Mouse (Mus musculus): Measurements from ENCODE around the gene Bace1. TPM values are rescaled to one million over a fixed set of nuclear protein-coding genes. Genes with fewer than 3 reads are reported as not detected.
A peak's percentile ranks its signal among the peaks of the same experiment; 100 is the strongest.
"Not testable (repeated sequence)": the region's sequence is repeated elsewhere in the genome, so short reads cannot be mapped to it uniquely, and the experiment has no call there.

Bace1 gene
- polyA plus RNA-seq, 1 experiment from 2014 or later: 20.0 TPM

DNA sequence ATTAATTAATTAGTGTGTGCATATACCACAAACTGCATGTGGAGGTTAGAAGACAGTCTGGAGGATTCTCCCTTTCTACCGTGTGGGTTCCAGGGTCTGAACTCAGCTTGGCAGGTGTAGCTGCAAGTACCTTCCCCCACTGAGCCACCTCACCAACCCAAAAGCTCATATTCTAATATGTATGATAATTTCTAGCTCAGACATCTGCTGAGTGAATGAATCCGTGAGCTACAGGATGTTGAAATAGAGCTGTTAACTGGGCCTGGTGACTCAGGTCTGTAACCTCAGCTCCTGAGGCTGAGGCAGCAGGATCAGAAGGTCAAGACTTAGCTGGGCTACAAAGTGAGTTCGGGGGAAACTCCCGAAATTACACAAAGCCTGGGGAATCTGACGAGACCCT, 4.6 kb downstream of the Bace1 start:
- no peak for ATAC-seq (replicated peaks; ENCODE audit: extremely low read depth, insufficient read depth, low FRiP score)
- peaks cover 24% of the 10 kb centered on the region for H3K4me1 ChIP-seq (ENCODE audit: control insufficient read depth, insufficient read depth, low read length)
- H3K27me3 ChIP-seq (ENCODE audit: control insufficient read depth, insufficient read depth, low read length): no peaks in the 10 kb centered on the region
- H3K9ac ChIP-seq (ENCODE audit: low read length): no peak overlapping the region
- no peaks in the 10 kb centered on the region for H3K36me3 ChIP-seq (ENCODE audit: control insufficient read depth, insufficient read depth)
- WGBS: 85% methylated on average over 5 of the region's 5 CpGs
- H3K4me2 ChIP-seq (ENCODE audit: low read depth, low read length): no peak overlapping the region
- H3K27ac ChIP-seq (ENCODE audit: low read length): no peak overlapping the region
- H3K9me3 ChIP-seq (replicated peaks; ENCODE audit: control insufficient read depth, low read length): no peaks in the 10 kb centered on the region
- no peak overlapping the region for H3K4me3 ChIP-seq (ENCODE audit: low read length)

DNA sequence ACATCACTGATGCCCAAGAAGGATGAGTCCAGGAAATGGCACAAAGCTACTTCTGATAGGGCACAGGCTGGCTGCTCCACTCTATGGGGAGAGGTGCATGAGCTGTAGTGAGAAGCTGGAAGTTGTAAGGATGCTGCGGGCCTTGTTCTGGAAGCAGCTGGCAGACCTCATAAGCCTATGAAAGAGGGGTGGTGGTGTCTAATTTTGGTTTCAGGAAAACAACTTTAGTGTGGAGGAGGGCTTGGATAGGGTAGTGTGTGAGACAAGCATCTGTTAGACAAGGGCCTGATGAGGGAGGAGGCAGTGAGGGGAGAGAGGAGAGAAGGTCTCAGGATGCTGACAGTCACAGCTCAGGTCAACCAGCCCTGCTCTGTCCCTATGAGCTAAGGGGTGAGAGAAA, 5.4 kb downstream of the Bace1 start:
- peaks cover 29% of the 10 kb centered on the region for H3K4me1 ChIP-seq (ENCODE audit: control insufficient read depth, insufficient read depth, low read length)
- no peaks in the 10 kb centered on the region for H3K9me3 ChIP-seq (replicated peaks; ENCODE audit: control insufficient read depth, low read length)
- H3K9ac ChIP-seq (ENCODE audit: low read length): no peak overlapping the region
- no peak for ATAC-seq (replicated peaks; ENCODE audit: extremely low read depth, insufficient read depth, low FRiP score)
- H3K4me2 ChIP-seq (ENCODE audit: low read depth, low read length): no peak overlapping the region
- 97% methylated on average over 1 of the region's 1 CpGs for WGBS
- no peak overlapping the region for H3K27ac ChIP-seq (ENCODE audit: low read length)
- no peak overlapping the region for H3K4me3 ChIP-seq (ENCODE audit: low read length)
- H3K36me3 ChIP-seq (ENCODE audit: control insufficient read depth, insufficient read depth): no peaks in the 10 kb centered on the region
- no peaks in the 10 kb centered on the region for H3K27me3 ChIP-seq (ENCODE audit: control insufficient read depth, insufficient read depth, low read length)

DNA sequence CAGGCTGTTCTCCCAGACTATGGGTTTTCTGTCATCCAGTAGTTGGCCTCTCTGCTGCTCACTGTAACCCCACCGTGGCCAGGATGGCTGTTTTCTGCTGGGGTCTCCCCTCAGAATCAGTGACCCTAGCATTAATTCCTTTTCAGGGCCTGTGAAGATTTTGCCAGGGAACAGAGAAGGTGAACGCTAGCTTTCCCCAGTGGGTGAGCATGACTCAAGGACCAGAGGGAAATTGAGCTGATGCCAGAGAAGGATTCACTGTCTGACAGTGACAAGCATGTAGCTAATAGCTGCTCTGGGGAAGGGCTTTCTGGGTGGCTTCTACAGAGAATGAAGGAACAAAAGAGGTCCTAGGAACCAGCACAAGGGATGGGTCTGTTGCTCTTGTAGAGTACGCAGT, 7.2 kb downstream of the Bace1 start:
- no peak overlapping the region for H3K4me3 ChIP-seq (ENCODE audit: low read length)
- H3K27me3 ChIP-seq (ENCODE audit: control insufficient read depth, insufficient read depth, low read length): no peaks in the 10 kb centered on the region
- H3K4me2 ChIP-seq (ENCODE audit: low read depth, low read length): no peak overlapping the region
- peaks cover 33% of the 10 kb centered on the region for H3K4me1 ChIP-seq (ENCODE audit: control insufficient read depth, insufficient read depth, low read length)
- H3K9me3 ChIP-seq (replicated peaks; ENCODE audit: control insufficient read depth, low read length): no peaks in the 10 kb centered on the region
- H3K27ac ChIP-seq (ENCODE audit: low read length): no peak overlapping the region
- ATAC-seq (replicated peaks; ENCODE audit: extremely low read depth, insufficient read depth, low FRiP score): no peak
- H3K9ac ChIP-seq (ENCODE audit: low read length): no peak overlapping the region
- WGBS: 93% methylated on average over 3 of the region's 3 CpGs
- H3K36me3 ChIP-seq (ENCODE audit: control insufficient read depth, insufficient read depth): no peaks in the 10 kb centered on the region

DNA sequence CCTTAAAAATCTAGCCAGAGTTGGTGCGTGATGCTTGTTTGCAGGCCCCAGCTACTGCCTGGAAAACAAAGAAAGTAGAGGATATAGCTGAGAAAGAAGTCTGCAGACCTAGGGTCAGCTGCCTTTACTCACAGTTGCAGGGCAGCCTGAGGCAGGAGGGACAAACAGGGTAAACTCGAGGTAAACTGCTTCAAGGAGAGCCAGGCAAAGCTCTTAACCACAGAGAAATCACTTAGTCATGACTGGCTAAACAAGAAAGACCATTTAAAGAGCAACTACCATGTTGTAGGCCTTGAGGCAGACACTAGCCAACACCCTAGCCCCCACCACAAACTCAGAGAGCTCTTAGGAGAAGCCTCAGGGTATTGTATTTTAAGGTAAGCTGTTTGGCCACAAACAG, 7.8 kb downstream of the Bace1 start:
- H3K4me3 ChIP-seq (ENCODE audit: low read length); H3K27ac ChIP-seq (ENCODE audit: low read length); H3K36me3 ChIP-seq (ENCODE audit: control insufficient read depth, insufficient read depth); H3K27me3 ChIP-seq (ENCODE audit: control insufficient read depth, insufficient read depth, low read length); ATAC-seq (replicated peaks; ENCODE audit: extremely low read depth, insufficient read depth, low FRiP score); H3K9ac ChIP-seq (ENCODE audit: low read length); H3K4me2 ChIP-seq (ENCODE audit: low read depth, low read length); H3K9me3 ChIP-seq (replicated peaks; ENCODE audit: control insufficient read depth, low read length): not testable (repeated sequence)
- peaks cover 33% of the 10 kb centered on the region for H3K4me1 ChIP-seq (ENCODE audit: control insufficient read depth, insufficient read depth, low read length)
- WGBS: 64% methylated on average over 2 of the region's 2 CpGs

DNA sequence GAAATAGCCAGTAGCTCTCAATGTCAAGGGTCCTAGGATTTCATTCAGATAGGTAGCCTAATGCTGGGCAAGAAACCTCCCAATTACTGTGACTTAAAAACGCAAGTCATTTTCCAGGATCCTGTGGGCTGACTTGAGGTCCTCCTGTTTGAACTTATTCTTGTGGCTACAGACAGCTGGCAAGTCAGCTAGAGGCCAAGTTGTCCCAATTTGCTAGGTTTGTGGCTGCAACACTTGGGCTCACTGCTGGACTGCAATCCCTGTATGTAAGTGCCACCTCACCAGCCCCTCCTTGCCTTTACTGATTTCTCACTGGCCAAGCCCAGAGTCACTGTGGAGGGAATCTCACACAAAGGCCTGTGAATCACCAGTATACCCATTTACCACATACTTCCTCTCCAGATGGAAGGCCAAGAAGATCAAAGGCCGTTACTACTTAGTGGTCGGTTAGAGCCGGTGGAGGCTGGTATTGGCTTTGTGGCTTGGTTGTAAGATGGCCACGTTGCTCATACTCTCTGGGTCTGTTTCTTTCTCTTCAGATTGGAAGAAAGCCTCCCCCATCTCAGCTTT, 8.6 kb downstream of the Bace1 start:
- ATAC-seq (replicated peaks; ENCODE audit: extremely low read depth, insufficient read depth, low FRiP score): no peak

DNA sequence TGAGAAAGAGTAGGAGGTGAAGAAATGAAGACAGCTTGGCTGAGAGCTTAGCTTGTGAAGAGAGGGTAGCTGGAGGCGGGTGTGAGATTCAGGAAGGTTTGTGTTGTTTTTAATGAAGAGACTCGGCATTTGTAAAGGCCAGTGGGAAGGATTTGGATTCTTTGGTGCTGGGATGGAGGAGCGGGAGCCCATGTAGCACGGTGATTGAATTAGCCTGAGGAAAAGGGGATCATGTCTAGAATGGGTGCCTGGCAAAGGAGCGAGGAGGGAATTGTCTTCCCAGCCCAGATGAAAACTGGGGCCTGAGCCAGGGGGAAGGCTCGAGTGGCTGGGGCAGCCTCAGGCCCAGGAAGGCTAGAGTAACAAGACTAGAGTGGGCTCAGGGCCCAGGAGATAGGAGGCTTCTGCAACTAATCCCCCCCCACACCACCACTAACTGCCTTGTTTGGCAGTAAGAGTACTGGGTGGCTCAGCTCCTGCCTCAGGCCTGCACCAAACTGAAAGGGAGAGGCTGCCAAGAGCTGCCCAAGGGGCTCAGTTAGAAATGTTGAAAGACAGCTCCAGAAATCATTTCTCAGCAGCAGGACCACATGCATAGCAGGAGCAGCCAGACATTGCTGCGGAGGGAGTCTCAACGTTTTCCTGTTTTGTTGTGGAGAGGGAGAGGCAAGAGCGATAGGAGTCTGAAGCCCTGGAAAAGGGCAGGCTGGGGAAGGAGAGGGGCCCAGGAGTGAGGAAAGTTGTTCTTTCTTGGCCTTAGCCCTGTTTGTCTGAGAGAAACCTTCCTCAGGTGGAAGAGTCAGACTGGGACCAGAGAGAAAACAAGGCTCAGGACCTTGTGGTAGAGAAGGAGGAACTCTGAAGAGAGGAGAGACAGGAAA, 11.4 kb downstream of the Bace1 start:
- WGBS: 44% methylated on average over 9 of the region's 9 CpGs
- H3K27ac ChIP-seq (ENCODE audit: low read length): peak overlapping the region; percentile 92
- peaks cover 32% of the 10 kb centered on the region for H3K4me1 ChIP-seq (ENCODE audit: control insufficient read depth, insufficient read depth, low read length)
- no peaks in the 10 kb centered on the region for H3K27me3 ChIP-seq (ENCODE audit: control insufficient read depth, insufficient read depth, low read length)
- H3K4me3 ChIP-seq (ENCODE audit: low read length): no peak overlapping the region
- peaks cover 3% of the 10 kb centered on the region for H3K36me3 ChIP-seq (ENCODE audit: control insufficient read depth, insufficient read depth)
- peak overlapping the region; percentile 57 for H3K9ac ChIP-seq (ENCODE audit: low read length)
- no peaks in the 10 kb centered on the region for H3K9me3 ChIP-seq (replicated peaks; ENCODE audit: control insufficient read depth, low read length)
- H3K4me2 ChIP-seq (ENCODE audit: low read depth, low read length): peak overlapping the region; percentile 13; the same call in 1 of the 2 replicates
- peak; percentile 77 for ATAC-seq (replicated peaks; ENCODE audit: extremely low read depth, insufficient read depth, low FRiP score)

More for the DNA sequence above, 8.6 kb downstream of the Bace1 start:
- H3K4me2 ChIP-seq (ENCODE audit: low read depth, low read length): no peak overlapping the region
- no peaks in the 10 kb centered on the region for H3K9me3 ChIP-seq (replicated peaks; ENCODE audit: control insufficient read depth, low read length)
- 85% methylated on average over 5 of the region's 5 CpGs for WGBS
- H3K27ac ChIP-seq (ENCODE audit: low read length): no peak overlapping the region
- H3K4me3 ChIP-seq (ENCODE audit: low read length): no peak overlapping the region
- no peaks in the 10 kb centered on the region for H3K27me3 ChIP-seq (ENCODE audit: control insufficient read depth, insufficient read depth, low read length)
- no peak overlapping the region for H3K9ac ChIP-seq (ENCODE audit: low read length)
- peaks cover 32% of the 10 kb centered on the region for H3K4me1 ChIP-seq (ENCODE audit: control insufficient read depth, insufficient read depth, low read length)
- no peaks in the 10 kb centered on the region for H3K36me3 ChIP-seq (ENCODE audit: control insufficient read depth, insufficient read depth)

DNA sequence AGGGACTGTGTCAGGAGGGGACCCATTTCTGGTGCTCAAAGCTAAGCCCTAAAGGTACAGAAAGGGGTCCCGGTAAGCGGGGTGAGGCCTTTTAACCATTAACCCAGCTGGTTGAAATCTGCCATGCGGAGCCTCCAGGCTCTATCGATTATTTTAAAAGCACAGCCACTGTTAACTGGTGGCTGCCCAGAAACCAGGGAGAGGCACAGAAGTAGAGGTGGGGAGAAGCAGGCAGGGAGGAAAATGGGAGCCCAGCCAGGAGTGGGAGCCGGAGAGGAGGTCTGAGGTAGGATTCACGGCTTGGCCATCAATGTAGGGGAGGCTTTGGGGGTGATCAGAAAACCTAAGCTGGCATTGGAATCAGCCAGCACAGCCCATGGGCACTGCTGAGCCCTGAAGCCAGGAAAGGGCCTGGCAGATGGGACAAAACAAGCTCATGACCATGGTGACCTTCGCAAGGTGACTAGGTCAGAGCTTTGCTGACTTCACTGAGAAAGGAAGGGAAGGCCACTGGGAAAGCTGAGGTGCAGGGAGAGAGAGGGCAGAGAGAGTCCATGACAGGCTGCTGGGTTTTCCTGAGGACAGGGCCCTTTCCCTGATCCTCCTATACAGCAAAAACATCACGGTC, 12.3 kb downstream of the Bace1 start:
- Histone ChIP-seq H3K27ac (ENCODE audit: low read length) (peak overlapping the region; percentile 92), H3K4me2 (ENCODE audit: low read depth, low read length) (no peak overlapping the region), H3K9me3 (replicated peaks; ENCODE audit: control insufficient read depth, low read length) (no peaks in the 10 kb centered on the region), H3K36me3 (ENCODE audit: control insufficient read depth, insufficient read depth) (peaks cover 7% of the 10 kb centered on the region), H3K4me1 (ENCODE audit: control insufficient read depth, insufficient read depth, low read length) (peaks cover 32% of the 10 kb centered on the region), H3K4me3 (ENCODE audit: low read length) (no peak overlapping the region), H3K9ac (ENCODE audit: low read length) (peak overlapping the region; percentile 57), H3K27me3 (ENCODE audit: control insufficient read depth, insufficient read depth, low read length) (no peaks in the 10 kb centered on the region)
- ATAC-seq (replicated peaks; ENCODE audit: extremely low read depth, insufficient read depth, low FRiP score): no peak
- WGBS: 59% methylated on average over 8 of the region's 8 CpGs

DNA sequence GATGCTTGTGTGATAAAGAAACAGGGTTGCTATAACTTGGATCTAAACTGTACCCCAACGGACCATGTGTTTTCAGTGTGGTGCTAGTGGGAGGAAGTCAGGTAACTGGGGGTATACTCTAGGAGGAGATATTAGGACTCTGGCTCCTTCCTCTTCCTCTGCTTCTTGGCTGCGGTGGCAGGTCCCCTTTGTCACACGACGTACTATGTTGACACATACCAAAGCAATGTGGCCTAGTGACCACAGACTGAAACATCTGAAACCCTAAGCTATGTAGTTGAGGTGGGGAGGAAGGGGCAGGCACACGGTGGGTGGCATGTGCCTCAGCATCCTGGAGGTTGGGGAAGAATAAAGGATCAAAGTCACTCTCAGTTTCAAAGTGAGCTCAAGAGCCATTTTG, 12.9 kb downstream of the Bace1 start:
- peak overlapping the region; percentile 57; the same call in 1 of the 2 replicates for H3K9ac ChIP-seq (ENCODE audit: low read length)
- peak overlapping the region; percentile 92 for H3K27ac ChIP-seq (ENCODE audit: low read length)
- H3K4me1 ChIP-seq (ENCODE audit: control insufficient read depth, insufficient read depth, low read length): peaks cover 32% of the 10 kb centered on the region
- no peak overlapping the region for H3K4me2 ChIP-seq (ENCODE audit: low read depth, low read length)
- no peak overlapping the region for H3K4me3 ChIP-seq (ENCODE audit: low read length)
- peaks cover 7% of the 10 kb centered on the region for H3K36me3 ChIP-seq (ENCODE audit: control insufficient read depth, insufficient read depth)
- 38% methylated on average over 5 of the region's 5 CpGs for WGBS
- ATAC-seq (replicated peaks; ENCODE audit: extremely low read depth, insufficient read depth, low FRiP score): no peak
- H3K9me3 ChIP-seq (replicated peaks; ENCODE audit: control insufficient read depth, low read length): no peaks in the 10 kb centered on the region
- no peaks in the 10 kb centered on the region for H3K27me3 ChIP-seq (ENCODE audit: control insufficient read depth, insufficient read depth, low read length)

DNA sequence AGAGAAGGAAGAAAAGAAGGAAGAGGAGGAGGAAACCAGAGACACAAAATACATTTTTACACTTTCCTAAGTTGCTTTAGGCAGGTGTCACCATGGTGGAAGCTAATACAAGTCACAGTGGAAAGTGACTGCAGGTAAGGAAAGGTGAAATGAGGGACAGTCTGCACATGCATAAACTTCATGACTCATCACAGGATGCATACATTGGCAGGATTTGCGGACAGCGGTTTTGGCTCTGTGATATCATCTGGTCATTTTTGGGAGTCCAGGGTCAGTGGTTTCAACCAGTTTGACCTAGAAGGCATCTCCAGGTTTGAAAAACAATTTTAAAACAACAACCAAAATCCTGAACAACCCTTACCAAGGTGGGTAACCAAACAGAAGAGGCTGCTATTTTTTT, 13.4 kb downstream of the Bace1 start:
- Histone ChIP-seq H3K36me3 (ENCODE audit: control insufficient read depth, insufficient read depth) (peaks cover 9% of the 10 kb centered on the region), H3K9me3 (replicated peaks; ENCODE audit: control insufficient read depth, low read length) (no peaks in the 10 kb centered on the region), H3K4me2 (ENCODE audit: low read depth, low read length) (no peak overlapping the region), H3K4me1 (ENCODE audit: control insufficient read depth, insufficient read depth, low read length) (peaks cover 32% of the 10 kb centered on the region), H3K9ac (ENCODE audit: low read length) (no peak overlapping the region), H3K27me3 (ENCODE audit: control insufficient read depth, insufficient read depth, low read length) (no peaks in the 10 kb centered on the region), H3K4me3 (ENCODE audit: low read length) (no peak overlapping the region), H3K27ac (ENCODE audit: low read length) (no peak overlapping the region)
- ATAC-seq (replicated peaks; ENCODE audit: extremely low read depth, insufficient read depth, low FRiP score): no peak
- 92% methylated on average over 2 of the region's 2 CpGs for WGBS
